Mouse (Mus musculus): ENCODE measurements around the gene Nrxn2. TPM values are rescaled to one million over a fixed set of nuclear protein-coding genes. Genes with fewer than 3 reads are reported as not detected.

Gene Nrxn2
- polyA plus RNA-seq, 1 experiment from 2014 or later, result 0.47 TPM

DNA sequence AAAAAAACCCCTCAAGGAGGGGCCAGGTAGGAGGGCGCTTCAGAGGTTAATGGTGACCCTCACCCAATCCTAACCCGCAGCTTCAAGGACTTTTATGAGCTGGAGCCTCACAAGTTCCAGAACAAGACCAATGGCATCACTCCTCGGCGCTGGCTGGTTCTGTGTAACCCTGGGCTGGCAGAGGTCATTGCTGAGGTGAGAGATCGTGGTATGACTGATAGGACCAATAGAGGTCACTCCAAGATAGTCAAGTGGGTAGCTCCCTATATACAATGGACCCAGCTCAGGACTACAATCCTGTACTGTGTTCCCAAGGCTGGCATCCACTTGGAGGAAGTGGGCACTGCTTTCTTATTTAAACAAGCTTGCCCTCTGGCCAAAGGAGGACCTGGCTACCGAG is 28.3 kb upstream of the Nrxn2 start:
- Histone ChIP-seq H3K36me3 (ENCODE audit: insufficient read depth) (no peaks in the 10 kb centered on the region), H3K4me2 (peak overlapping the region; percentile 59), H3K27me3 (ENCODE audit: insufficient read depth, low read length) (no peaks in the 10 kb centered on the region), H3K27ac (ENCODE audit: low read depth) (no peak overlapping the region), H3K9ac (no peak overlapping the region), H3K4me1 (ENCODE audit: insufficient read depth) (no peaks in the 10 kb centered on the region), H3K9me3 (ENCODE audit: low read depth, low read length) (no peaks in the 10 kb centered on the region), H3K4me3 (ENCODE audit: low read depth, low read length) (no peak overlapping the region)
- no peak for ATAC-seq (ENCODE audit: insufficient read depth)
- TF ChIP-seq CTCF (IDR thresholded peaks at IDR 0.05; ENCODE audit: low read depth), result no peak
- no peak for DNase-seq
- 51% methylated on average over 6 of the region's 6 CpGs for WGBS

DNA sequence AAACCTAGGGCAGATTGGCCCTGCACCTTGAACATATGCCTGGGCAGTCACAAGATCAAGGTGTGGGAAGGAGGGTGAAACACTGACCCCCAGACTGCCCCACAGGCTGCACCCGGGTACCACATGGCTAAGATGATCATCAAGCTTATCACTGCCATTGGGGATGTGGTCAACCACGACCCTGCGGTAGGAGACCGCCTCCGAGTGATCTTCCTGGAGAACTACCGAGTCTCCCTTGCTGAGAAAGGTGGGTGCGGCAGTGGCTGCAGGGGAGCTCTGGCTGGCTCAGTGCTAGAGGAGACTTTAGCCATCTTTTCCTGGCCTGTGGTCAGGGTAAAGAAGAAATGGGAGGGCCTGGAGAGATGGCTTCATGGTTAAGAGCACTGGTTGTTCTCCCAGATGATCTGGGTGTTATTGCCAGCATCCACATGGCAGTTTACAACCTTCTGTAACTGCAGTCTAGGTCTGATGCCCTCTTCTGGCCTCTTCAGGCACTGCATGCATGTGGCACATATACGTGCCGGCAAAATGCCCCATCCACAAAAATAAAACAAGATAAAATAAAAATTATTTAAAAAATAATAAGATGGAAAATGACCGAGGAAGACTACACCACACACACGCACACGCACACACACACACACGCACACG is 25.7 kb upstream of the Nrxn2 start:
- 0 out of 2 replicates have a peak, but pooled peaks cover under 1% of the 10 kb centered on the region for H3K27me3 ChIP-seq (ENCODE audit: insufficient read depth, low read length)
- TF ChIP-seq CTCF (IDR thresholded peaks at IDR 0.05; ENCODE audit: low read depth), result peak; percentile 46
- no peaks in the 10 kb centered on the region for H3K4me1 ChIP-seq (ENCODE audit: insufficient read depth)
- DNase-seq (no peak), ATAC-seq (ENCODE audit: insufficient read depth) (no peak)
- H3K9me3 ChIP-seq (ENCODE audit: low read depth, low read length), result no peaks in the 10 kb centered on the region
- no peak overlapping the region for H3K9ac ChIP-seq
- no peak overlapping the region for H3K27ac ChIP-seq (ENCODE audit: low read depth)
- no peak overlapping the region for H3K4me3 ChIP-seq (ENCODE audit: low read depth, low read length)
- 90% methylated on average over 14 of the region's 14 CpGs for WGBS
- H3K4me2 ChIP-seq, result no peak overlapping the region
- no peaks in the 10 kb centered on the region for H3K36me3 ChIP-seq (ENCODE audit: insufficient read depth)

DNA sequence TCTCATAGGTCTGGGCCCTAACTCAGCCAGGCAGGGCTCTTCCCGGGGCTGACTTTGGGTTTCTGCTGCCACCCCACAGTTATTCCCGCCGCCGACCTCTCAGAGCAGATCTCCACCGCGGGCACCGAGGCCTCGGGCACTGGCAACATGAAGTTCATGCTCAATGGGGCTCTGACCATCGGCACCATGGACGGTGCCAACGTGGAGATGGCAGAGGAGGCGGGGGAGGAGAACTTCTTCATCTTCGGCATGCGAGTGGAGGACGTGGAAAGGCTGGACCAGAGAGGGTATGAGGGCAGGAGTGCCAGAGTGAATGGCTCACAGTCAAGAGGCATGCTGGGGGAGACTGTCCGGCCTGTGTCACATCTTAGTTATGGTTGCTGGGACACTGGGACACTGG is 24.9 kb upstream of the Nrxn2 start:
- 86% methylated on average over 16 of the region's 16 CpGs for WGBS

DNA sequence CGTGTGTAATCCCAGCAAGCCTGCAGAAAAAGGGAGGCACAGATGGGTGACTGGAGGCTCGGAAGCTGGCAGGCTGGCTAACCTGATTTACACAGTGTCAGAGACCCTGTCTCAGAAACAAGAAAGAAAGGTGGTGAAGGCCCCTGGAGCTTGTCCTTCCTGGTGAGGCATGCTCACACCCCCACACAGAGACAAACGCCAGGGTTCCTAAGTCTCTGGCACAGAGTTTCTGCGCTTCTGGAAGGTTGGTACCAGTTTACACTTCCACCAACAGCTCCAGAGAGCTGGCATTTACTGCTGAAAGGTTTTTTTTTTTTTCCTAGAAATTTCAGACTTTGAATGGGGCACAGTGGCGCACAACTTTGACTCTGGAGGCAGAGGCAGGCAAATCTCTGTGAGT is 22.3 kb upstream of the Nrxn2 start:
- Histone ChIP-seq H3K27ac (ENCODE audit: low read depth) (no peak overlapping the region), H3K36me3 (ENCODE audit: insufficient read depth) (no peaks in the 10 kb centered on the region), H3K9me3 (ENCODE audit: low read depth, low read length) (no peaks in the 10 kb centered on the region), H3K4me2 (no peak overlapping the region), H3K4me1 (ENCODE audit: insufficient read depth) (no peaks in the 10 kb centered on the region), H3K27me3 (ENCODE audit: insufficient read depth, low read length) (peaks cover 18% of the 10 kb centered on the region), H3K9ac (no peak overlapping the region), H3K4me3 (ENCODE audit: low read depth, low read length) (no peak overlapping the region)
- TF ChIP-seq CTCF (IDR thresholded peaks at IDR 0.05; ENCODE audit: low read depth), result no peak
- DNase-seq (no peak), ATAC-seq (ENCODE audit: insufficient read depth) (no peak)
- WGBS, result 81% methylated on average over 5 of the region's 5 CpGs

More for the DNA sequence above, 24.9 kb upstream of the Nrxn2 start:
- DNase-seq (no peak), ATAC-seq (ENCODE audit: insufficient read depth) (no peak)
- no peaks in the 10 kb centered on the region for H3K9me3 ChIP-seq (ENCODE audit: low read depth, low read length)
- no peak overlapping the region for H3K4me2 ChIP-seq
- H3K27me3 ChIP-seq (ENCODE audit: insufficient read depth, low read length), result 0 out of 2 replicates have a peak, but pooled peaks cover 4% of the 10 kb centered on the region
- TF ChIP-seq CTCF (IDR thresholded peaks at IDR 0.05; ENCODE audit: low read depth), result no peak
- no peaks in the 10 kb centered on the region for H3K4me1 ChIP-seq (ENCODE audit: insufficient read depth)
- H3K9ac ChIP-seq, result no peak overlapping the region
- H3K27ac ChIP-seq (ENCODE audit: low read depth), result no peak overlapping the region
- H3K4me3 ChIP-seq (ENCODE audit: low read depth, low read length), result no peak overlapping the region
- H3K36me3 ChIP-seq (ENCODE audit: insufficient read depth), result no peaks in the 10 kb centered on the region

DNA sequence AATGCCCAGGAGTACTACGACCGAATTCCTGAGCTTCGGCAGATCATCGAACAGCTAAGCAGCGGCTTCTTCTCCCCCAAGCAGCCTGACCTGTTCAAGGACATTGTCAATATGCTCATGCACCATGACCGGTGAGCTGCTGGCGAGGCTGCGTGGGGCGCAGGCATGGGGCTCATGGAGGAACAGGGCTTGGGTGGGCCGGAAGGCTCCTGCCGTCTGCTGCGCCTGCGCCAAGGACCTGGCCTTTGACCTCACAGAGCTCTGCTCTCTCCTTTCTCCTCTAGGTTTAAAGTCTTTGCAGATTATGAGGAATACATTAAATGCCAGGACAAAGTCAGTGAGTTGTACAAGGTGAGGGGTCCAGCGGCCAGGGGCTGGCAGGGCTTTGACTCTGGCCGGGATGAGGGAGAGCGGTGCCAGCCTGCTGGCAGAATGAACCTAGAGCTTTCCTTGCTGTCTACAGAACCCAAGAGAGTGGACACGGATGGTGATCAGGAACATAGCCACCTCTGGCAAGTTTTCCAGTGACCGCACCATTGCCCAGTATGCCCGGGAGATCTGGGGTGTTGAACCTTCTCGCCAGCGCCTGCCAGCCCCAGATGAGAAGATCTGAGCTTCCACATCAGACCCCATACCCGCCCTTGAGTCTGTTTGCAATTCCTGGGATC is 20.8 kb upstream of the Nrxn2 start:
- 78% methylated on average over 22 of the region's 22 CpGs for WGBS
- no peak overlapping the region for H3K27ac ChIP-seq (ENCODE audit: low read depth)
- no peaks in the 10 kb centered on the region for H3K9me3 ChIP-seq (ENCODE audit: low read depth, low read length)
- peaks cover 29% of the 10 kb centered on the region for H3K27me3 ChIP-seq (ENCODE audit: insufficient read depth, low read length)
- no peak overlapping the region for H3K9ac ChIP-seq
- no peak overlapping the region; the same call in 1 of the 2 replicates for H3K4me2 ChIP-seq
- H3K4me1 ChIP-seq (ENCODE audit: insufficient read depth), result peaks cover 6% of the 10 kb centered on the region; the same call in 1 of the 2 replicates
- DNase-seq (no peak), ATAC-seq (ENCODE audit: insufficient read depth) (no peak)
- H3K4me3 ChIP-seq (ENCODE audit: low read depth, low read length), result no peak overlapping the region
- TF ChIP-seq CTCF (IDR thresholded peaks at IDR 0.05; ENCODE audit: low read depth), result no peak
- no peaks in the 10 kb centered on the region for H3K36me3 ChIP-seq (ENCODE audit: insufficient read depth)

DNA sequence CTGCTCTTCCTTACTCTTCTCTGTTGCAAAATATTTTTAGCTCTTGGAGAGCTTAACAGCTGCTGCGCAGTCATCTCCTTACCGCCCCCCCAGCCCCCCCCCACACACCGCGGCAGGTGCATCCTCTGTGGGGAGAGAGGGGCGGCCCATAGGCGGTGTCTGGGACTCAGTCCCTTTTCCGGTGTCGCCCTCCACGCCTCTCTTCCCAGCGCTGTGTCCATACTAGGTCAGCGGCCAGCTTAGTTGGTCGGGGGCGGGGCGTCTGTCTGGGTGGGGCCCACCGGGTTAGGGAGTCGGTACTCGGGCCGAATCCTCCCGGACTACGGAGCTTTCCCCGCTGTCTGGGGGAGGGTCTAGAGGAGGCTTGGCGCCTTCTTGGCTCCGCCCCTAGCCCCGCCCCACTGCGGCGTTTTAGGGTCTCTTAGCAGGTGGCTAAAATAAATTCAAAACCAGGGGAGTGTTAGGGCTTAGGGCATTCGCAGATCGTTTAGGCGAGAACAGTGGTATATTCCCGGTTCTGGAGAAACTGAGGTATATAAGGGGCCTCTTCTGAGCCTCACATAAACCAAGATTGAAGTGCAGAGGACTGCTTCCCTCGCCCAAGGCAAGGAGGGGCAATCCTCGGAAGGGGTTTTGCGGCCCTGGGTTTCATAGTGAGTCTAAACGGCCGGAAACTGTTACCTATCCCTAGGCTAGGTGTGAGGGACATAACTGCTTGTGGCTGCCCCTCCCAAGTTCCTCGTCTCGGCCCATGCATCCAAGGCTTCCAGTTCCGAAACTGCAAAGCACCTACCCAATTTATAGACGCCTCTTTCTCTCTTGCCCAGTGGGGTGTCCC is 19.9 kb upstream of the Nrxn2 start:
- peaks cover 6% of the 10 kb centered on the region; the same call in 1 of the 2 replicates for H3K4me1 ChIP-seq (ENCODE audit: insufficient read depth)
- H3K9ac ChIP-seq, result peak overlapping the region; percentile 56
- ATAC-seq (ENCODE audit: insufficient read depth) (peak; percentile 30; the same call in 1 of the 2 replicates), DNase-seq (peak; percentile 68)
- H3K4me3 ChIP-seq (ENCODE audit: low read depth, low read length), result peak overlapping the region; percentile 60
- H3K9me3 ChIP-seq (ENCODE audit: low read depth, low read length), result no peaks in the 10 kb centered on the region
- peak overlapping the region; percentile 99 for H3K4me2 ChIP-seq
- H3K27me3 ChIP-seq (ENCODE audit: insufficient read depth, low read length), result peaks cover 29% of the 10 kb centered on the region
- H3K27ac ChIP-seq (ENCODE audit: low read depth), result 0 out of 2 replicates have a peak overlapping the region, but pooled peaks have one; percentile 36
- TF ChIP-seq CTCF (IDR thresholded peaks at IDR 0.05; ENCODE audit: low read depth), result no peak
- under 1% methylated on average over 39 of the region's 39 CpGs for WGBS
- no peaks in the 10 kb centered on the region for H3K36me3 ChIP-seq (ENCODE audit: insufficient read depth)
